In genomic region chr7:105737648-105738047, GRCm38 (mm10) we compare ENCODE assay signal across 1 mouse cellular context.
TF ChIP-seq lines count a peak whose summit lies in the region.

No protein-coding gene starts in this region.

TF ChIP-seq in MEL, 35 proteins besides CTCF, POLR2A, EP300 and RAD21 (continued from another document):
- no peak for TF ChIP-seq NRF1 (IDR thresholded peaks at IDR 0.05; ENCODE audit: insufficient read depth, low read depth, low read length, poor library complexity, severe bottlenecking)
- TF ChIP-seq CHD1 (IDR thresholded peaks at IDR 0.05; ENCODE audit: low read depth, low read length) = no peak
- TF ChIP-seq USF1 (IDR thresholded peaks at IDR 0.05; ENCODE audit: low read depth, low read length) = no peak
- TF ChIP-seq RCOR1 (IDR thresholded peaks at IDR 0.05; ENCODE audit: low read depth, low read length) = no peak
- TF ChIP-seq GATA1 (IDR thresholded peaks at IDR 0.05; ENCODE audit: low read depth, low read length) = no peak
- no peak for TF ChIP-seq HCFC1 (IDR thresholded peaks at IDR 0.05; ENCODE audit: low read depth, low read length)
- no peak for TF ChIP-seq ETS1 (IDR thresholded peaks at IDR 0.05; ENCODE audit: low read depth, low read length)
- no peak for TF ChIP-seq KAT2A (conservative IDR thresholded peaks at IDR 0.05; ENCODE audit: low read depth, low read length)
- no peak for TF ChIP-seq NELFE (IDR thresholded peaks at IDR 0.05; ENCODE audit: low read depth, low read length)
- TF ChIP-seq MAFK (IDR thresholded peaks at IDR 0.05; ENCODE audit: borderline replicate concordance, low read depth, low read length) = no peak
- no peak for TF ChIP-seq MXI1 (IDR thresholded peaks at IDR 0.05; ENCODE audit: low read depth, low read length)
- TF ChIP-seq ELF1 (IDR thresholded peaks at IDR 0.05; ENCODE audit: low read depth, low read length) = no peak
